Mouse (Mus musculus) lung, adult 2 months (tissue): ENCODE data around the gene Tbc1d25.

Experiments
- CTCF ChIP-seq: fragments of 200-500 bp; IDR thresholded peaks from 2 replicates; pipeline ENCODE4 v1.5.1; 2011; ENCODE audit warnings: mild to moderate bottlenecking, low read length, control low read depth; ENCODE audit not compliant: insufficient read depth
- POLR2A ChIP-seq: fragments of 200-500 bp; IDR thresholded peaks from 2 replicates; pipeline ENCODE4 v1.6.1; 2011; ENCODE audit warnings: low read depth, mild to moderate bottlenecking, control low read depth, low read length, borderline replicate concordance; ENCODE audit errors: extremely low read depth

GRCm38 (mm10) chrX:8206015-8206693, 30.2 kb upstream of the Tbc1d25 start, which contains the start of gene Porcn:
- TF ChIP-seq POLR2A, result peak; percentile 80; the same call in 1 of the 2 replicates
- TF ChIP-seq CTCF, result no peak
